Mouse (Mus musculus): ENCODE results near the gene Gdpgp1. TPM values are rescaled to one million over a fixed set of nuclear protein-coding genes. Genes with fewer than 3 reads are reported as not detected.

Gene Gdpgp1
- total and polyA plus RNA-seq, 3 experiments, result 2.0 to 3.6 (median 3.0) TPM

DNA sequence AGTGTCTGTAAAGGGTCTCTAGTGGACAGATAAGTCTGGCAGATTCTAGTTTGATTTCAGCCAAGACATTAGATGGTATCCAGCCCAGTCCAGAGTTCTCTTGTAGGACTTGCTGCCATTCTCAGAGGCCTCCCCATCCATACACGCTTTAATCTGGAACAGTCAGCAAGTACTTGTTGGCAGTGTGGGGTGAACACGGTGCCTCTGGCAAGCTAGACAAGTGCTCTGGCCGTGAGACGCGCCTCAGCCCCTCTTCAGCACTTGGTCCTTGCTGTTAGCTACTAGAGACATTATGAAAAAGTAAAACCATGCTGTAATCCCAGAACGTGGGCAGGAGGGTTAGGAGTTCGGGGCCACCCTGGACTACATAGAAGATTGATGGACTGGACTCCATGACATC, 19.1 kb upstream of the Gdpgp1 start:
- peaks cover 35 to 38% of the 10 kb centered on the region in 2 experiments for H3K36me3 ChIP-seq (replicated peaks in 1 of 2; ENCODE audit: control insufficient read depth in 1 of 2, insufficient read depth in 1 of 2, low read length in 1 of 2)

DNA sequence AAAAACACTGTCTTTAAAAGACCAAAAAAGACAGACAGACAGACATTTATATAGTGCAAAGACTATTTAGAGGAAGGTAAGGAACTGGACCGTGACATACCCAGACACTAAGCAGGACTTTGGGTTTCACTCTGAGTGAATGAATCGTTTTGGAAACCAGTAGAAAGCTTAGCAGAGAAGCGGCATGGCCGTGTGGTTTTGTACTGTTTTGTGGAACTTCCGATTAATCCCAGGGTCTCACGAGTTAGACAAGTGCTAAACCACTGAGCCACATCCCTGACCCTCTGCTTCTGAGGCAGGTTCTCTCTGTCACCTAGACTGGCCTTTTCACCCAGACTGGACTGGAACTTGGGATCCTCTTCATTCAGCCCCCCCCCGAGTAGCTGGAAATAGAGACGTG, 18.2 kb upstream of the Gdpgp1 start:
- H3K27ac ChIP-seq (ENCODE audit: insufficient read depth, low read depth), result peak overlapping the region; percentile 61
- peaks cover 14% of the 10 kb centered on the region for H3K79me2 ChIP-seq (replicated peaks; ENCODE audit: control insufficient read depth, extremely low read depth, insufficient read depth, poor library complexity, severe bottlenecking)
- H3K27me3 ChIP-seq (replicated peaks), result no peaks in the 10 kb centered on the region
- in situ Hi-C loops (cut with MboI; ENCODE audit: low pct_ligation_motif_present, low pct_unique_long_range_greater_than_20kb, low sequenced_read_pairs), result loop anchor here (5.0 kb wide), 1 partner anchor 72 kb away; no protein-coding TSS in a partner anchor
- DNase-seq (ENCODE audit: extremely low read depth), result peak; percentile 80
- no peaks in the 10 kb centered on the region for H3K9me3 ChIP-seq (replicated peaks; ENCODE audit: low read length)
- H3K36me3 ChIP-seq (replicated peaks in 1 of 2; ENCODE audit: control insufficient read depth in 1 of 2, insufficient read depth in 1 of 2, low read length in 1 of 2), result peaks cover 44 to 47% of the 10 kb centered on the region in 2 experiments
- dilution Hi-C loops (cut with MboI; ENCODE audit: extremely low pct_ligation_motif_present, extremely low pct_unique_long_range_greater_than_20kb, low sequenced_read_pairs), result no loop called here
- H3K9ac ChIP-seq (ENCODE audit: insufficient read depth, low read depth), result no peak overlapping the region
- H3K4me1 ChIP-seq (ENCODE audit: control insufficient read depth in 1 of 2, insufficient read depth in 2 of 2), result peaks cover 33 to 60% of the 10 kb centered on the region in 2 experiments
- no peak overlapping the region for H3K4me3 ChIP-seq (replicated peaks in 1 of 3; ENCODE audit: low read depth in 2 of 3, low read length in 2 of 3, poor library complexity in 1 of 3)
- H3K4me2 ChIP-seq (ENCODE audit: insufficient read depth, low read depth, poor library complexity, severe bottlenecking), result peak overlapping the region; percentile 33
- TF ChIP-seq MYC (IDR thresholded peaks at IDR 0.05; ENCODE audit: low read depth, low read length) (peak; percentile 88), EP300 (IDR thresholded peaks at IDR 0.05; ENCODE audit: low read length) (peak; percentile 87), JUN (IDR thresholded peaks at IDR 0.05; ENCODE audit: insufficient read depth, low read depth, low read length) (peak; percentile 73; the same call in 1 of the 2 replicates), BHLHE40 (IDR thresholded peaks at IDR 0.05; ENCODE audit: low read depth, low read length) (peak; percentile 97), PAX5 (IDR thresholded peaks at IDR 0.05; ENCODE audit: low read length) (no peak), NRF1 (IDR thresholded peaks at IDR 0.05; ENCODE audit: low read depth, low read length) (no peak), TCF12 (IDR thresholded peaks at IDR 0.05; ENCODE audit: low read depth, low read length) (peak; percentile 57; the same call in 1 of the 2 replicates), USF2 (conservative IDR thresholded peaks at IDR 0.05; ENCODE audit: low read depth, low read length) (no peak), CHD1 (IDR thresholded peaks at IDR 0.05; ENCODE audit: low read depth, low read length) (no peak), KAT2A (IDR thresholded peaks at IDR 0.05; ENCODE audit: insufficient replicate concordance, low read length) (no peak), SIN3A (IDR thresholded peaks at IDR 0.05; ENCODE audit: low read length) (peak; percentile 76; the same call in 1 of the 2 replicates), MAFK (IDR thresholded peaks at IDR 0.05; ENCODE audit: insufficient replicate concordance, low read length) (peak; percentile 86), CTCF (conservative IDR thresholded peaks at IDR 0.05 in 1 of 2, IDR thresholded peaks at IDR 0.05 in 1 of 2; ENCODE audit: low read depth in 2 of 2, low read length in 2 of 2) (no peak), USF1 (IDR thresholded peaks at IDR 0.05; ENCODE audit: low read depth, low read length) (no peak), POLR2AphosphoS2 (IDR thresholded peaks at IDR 0.05; ENCODE audit: low read depth, low read length) (no peak), ZKSCAN1 (IDR thresholded peaks at IDR 0.05; ENCODE audit: borderline replicate concordance, low read depth, low read length) (no peak), ZC3H11A (IDR thresholded peaks at IDR 0.05; ENCODE audit: low read depth, low read length) (no peak), MAX (IDR thresholded peaks at IDR 0.05; ENCODE audit: low read length) (peak; percentile 67), JUND (conservative IDR thresholded peaks at IDR 0.05; ENCODE audit: low read depth, low read length) (peak; percentile 78), HCFC1 (IDR thresholded peaks at IDR 0.05; ENCODE audit: low read depth, low read length) (no peak), RCOR1 (conservative IDR thresholded peaks at IDR 0.05; ENCODE audit: low read depth, low read length) (peak; percentile 74; the same call in 1 of the 2 replicates), UBTF (IDR thresholded peaks at IDR 0.05; ENCODE audit: low read depth, low read length) (no peak), MEF2A (IDR thresholded peaks at IDR 0.05; ENCODE audit: borderline replicate concordance, low read depth, low read length) (peak; percentile 87), MAZ (IDR thresholded peaks at IDR 0.05; ENCODE audit: low read depth, low read length) (peak; percentile 18; the same call in 1 of the 2 replicates), ZMIZ1 (IDR thresholded peaks at IDR 0.05; ENCODE audit: low read depth, low read length) (no peak)

More for the DNA sequence above, 19.1 kb upstream of the Gdpgp1 start:
- Histone ChIP-seq H3K27me3 (replicated peaks) (no peaks in the 10 kb centered on the region), H3K4me3 (replicated peaks in 1 of 3; ENCODE audit: low read depth in 2 of 3, low read length in 2 of 3, poor library complexity in 1 of 3) (no peak overlapping the region), H3K9ac (ENCODE audit: insufficient read depth, low read depth) (no peak overlapping the region), H3K27ac (ENCODE audit: insufficient read depth, low read depth) (peak overlapping the region; percentile 51), H3K4me2 (ENCODE audit: insufficient read depth, low read depth, poor library complexity, severe bottlenecking) (no peak overlapping the region), H3K4me1 (ENCODE audit: control insufficient read depth in 1 of 2, insufficient read depth in 2 of 2) (peaks cover 40 to 69% of the 10 kb centered on the region in 2 experiments), H3K79me2 (replicated peaks; ENCODE audit: control insufficient read depth, extremely low read depth, insufficient read depth, poor library complexity, severe bottlenecking) (peaks cover 14% of the 10 kb centered on the region), H3K9me3 (replicated peaks; ENCODE audit: low read length) (no peaks in the 10 kb centered on the region)
- dilution Hi-C loops (cut with MboI; ENCODE audit: extremely low pct_ligation_motif_present, extremely low pct_unique_long_range_greater_than_20kb, low sequenced_read_pairs) (no loop called here), in situ Hi-C loops (cut with MboI; ENCODE audit: low pct_ligation_motif_present, low pct_unique_long_range_greater_than_20kb, low sequenced_read_pairs) (loop anchor here (5.0 kb wide), 1 partner anchor 71 kb away; no protein-coding TSS in a partner anchor)
- TF ChIP-seq MAZ (IDR thresholded peaks at IDR 0.05; ENCODE audit: low read depth, low read length) (no peak), ZNF384 (IDR thresholded peaks at IDR 0.05; ENCODE audit: low read depth, low read length) (no peak), NELFE (IDR thresholded peaks at IDR 0.05; ENCODE audit: low read depth, low read length) (no peak), JUND (conservative IDR thresholded peaks at IDR 0.05; ENCODE audit: low read depth, low read length) (no peak), TBP (conservative IDR thresholded peaks at IDR 0.05; ENCODE audit: low read depth, low read length) (no peak), CHD1 (IDR thresholded peaks at IDR 0.05; ENCODE audit: low read depth, low read length) (no peak), ELF1 (IDR thresholded peaks at IDR 0.05; ENCODE audit: low read depth, low read length) (no peak), ZC3H11A (IDR thresholded peaks at IDR 0.05; ENCODE audit: low read depth, low read length) (no peak), IRF4 (IDR thresholded peaks at IDR 0.05; ENCODE audit: low read depth, low read length) (no peak), TCF12 (IDR thresholded peaks at IDR 0.05; ENCODE audit: low read depth, low read length) (no peak), ZMIZ1 (IDR thresholded peaks at IDR 0.05; ENCODE audit: low read depth, low read length) (no peak), SMC3 (IDR thresholded peaks at IDR 0.05; ENCODE audit: low read depth, low read length) (no peak), USF1 (IDR thresholded peaks at IDR 0.05; ENCODE audit: low read depth, low read length) (no peak), NRF1 (IDR thresholded peaks at IDR 0.05; ENCODE audit: low read depth, low read length) (no peak), BHLHE40 (IDR thresholded peaks at IDR 0.05; ENCODE audit: low read depth, low read length) (no peak), MAX (IDR thresholded peaks at IDR 0.05; ENCODE audit: low read length) (no peak), RCOR1 (conservative IDR thresholded peaks at IDR 0.05; ENCODE audit: low read depth, low read length) (no peak), ZKSCAN1 (IDR thresholded peaks at IDR 0.05; ENCODE audit: borderline replicate concordance, low read depth, low read length) (no peak), POLR2AphosphoS2 (IDR thresholded peaks at IDR 0.05; ENCODE audit: low read depth, low read length) (no peak), CTCF (conservative IDR thresholded peaks at IDR 0.05 in 1 of 2, IDR thresholded peaks at IDR 0.05 in 1 of 2; ENCODE audit: low read depth in 2 of 2, low read length in 2 of 2) (no peak)
- no peak for DNase-seq (ENCODE audit: extremely low read depth)
